Mouse (Mus musculus) kidney, adult 2 months (tissue): ENCODE data around the gene Dglucy.

ENCODE experiments used
- CTCF ChIP-seq: fragments of 200-500 bp; conservative IDR thresholded peaks from 2 replicates; pipeline ENCODE4 v1.5.1; 2011; ENCODE audit warnings: low read depth, mild to moderate bottlenecking, control low read depth, low read length, moderate library complexity, mixed read lengths; ENCODE audit not compliant: insufficient read depth, insufficient read length
- POLR2A ChIP-seq: fragments of 200-500 bp; IDR thresholded peaks from one replicate; pipeline ENCODE4 v1.6.1; 2011; ENCODE audit warnings: low read depth, low read length, control low read depth

GRCm38 (mm10) chr12:100808609-100809280 lies 29.9 kb downstream of the Dglucy start:
- no peak for TF ChIP-seq CTCF
- no peak for TF ChIP-seq POLR2A
